Mouse (Mus musculus) gastrocnemius, adult 8-10 months (tissue): ENCODE results near the gene Gm17409. TPM values are rescaled to one million over a fixed set of nuclear protein-coding genes. Genes with fewer than 3 reads are reported as not detected.

Experiments used
- DNase-seq, 2 experiments: peaks; one replicate each; pipeline ENCODE4 v3.0.0; 2022; ENCODE audit warnings: low spot score in 2 of 2
- total RNA-seq, 4 experiments: library from RNA; stranded (reverse); gene quantifications; 2 replicates each; pipeline ENCODE4 v1.2.4; 2022

Gene Gm17409
- not detected for total RNA-seq

- DNase-seq = no peak
These were observed at the start of gene Gm17409 for GRCm38 (mm10) chr2:58469816-58470215. Gene Gm17409 (plus strand): TSS chr2:58470116.

- no peak for DNase-seq
These were observed 46.6 kb upstream of the Gm17409 start for GRCm38 (mm10) chr2:58423319-58423718.

GRCm38 (mm10) chr2:58425436-58426004, 44.4 kb upstream of the Gm17409 start:
- no peak for DNase-seq

GRCm38 (mm10) chr2:58432211-58432610, 37.7 kb upstream of the Gm17409 start:
- DNase-seq = no peak

DNA sequence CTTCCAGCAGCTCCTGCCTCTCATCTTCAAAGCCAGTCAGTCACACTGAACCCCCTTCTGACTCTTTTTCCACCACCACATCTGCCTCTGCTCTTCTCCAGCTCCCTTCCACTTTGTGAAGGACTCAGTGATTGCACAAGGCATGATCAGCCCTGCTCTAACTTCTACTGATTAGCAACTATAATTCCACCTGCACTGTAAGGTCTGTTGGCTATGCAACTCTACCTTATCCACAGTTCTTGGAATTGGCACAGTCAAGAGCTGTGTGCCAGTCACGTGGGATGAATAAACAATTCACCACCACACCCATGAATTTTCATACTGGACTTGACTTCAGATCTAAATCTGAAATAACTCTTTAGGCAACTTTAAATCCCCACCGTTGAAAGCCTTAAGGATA, 36.6 kb upstream of the Gm17409 start:
- DNase-seq = no peak

- DNase-seq = no peak
These were observed 35.5 kb upstream of the Gm17409 start for GRCm38 (mm10) chr2:58434438-58434837.

- no peak for DNase-seq
These were observed 34.4 kb upstream of the Gm17409 start for GRCm38 (mm10) chr2:58435507-58435906.

DNA sequence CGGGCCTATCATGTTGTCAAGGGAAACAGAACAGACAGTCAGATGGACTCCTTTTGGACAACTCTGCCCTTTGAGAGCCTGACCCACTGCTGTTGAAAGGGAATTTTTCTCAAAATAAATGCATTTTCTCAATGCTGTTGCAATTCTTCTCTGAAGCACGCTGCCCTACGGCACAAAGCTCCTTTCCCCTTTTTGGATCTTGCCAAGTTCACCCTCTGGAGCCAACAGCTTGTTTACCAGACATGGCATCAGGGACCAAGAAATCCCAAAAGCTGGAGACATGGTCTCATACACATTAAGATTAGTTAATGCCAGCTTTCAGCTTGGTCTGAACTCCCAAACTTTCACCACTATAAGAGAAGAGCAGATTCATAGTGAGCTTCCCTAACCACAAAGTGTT, 33.0 kb upstream of the Gm17409 start:
- DNase-seq = no peak

DNA sequence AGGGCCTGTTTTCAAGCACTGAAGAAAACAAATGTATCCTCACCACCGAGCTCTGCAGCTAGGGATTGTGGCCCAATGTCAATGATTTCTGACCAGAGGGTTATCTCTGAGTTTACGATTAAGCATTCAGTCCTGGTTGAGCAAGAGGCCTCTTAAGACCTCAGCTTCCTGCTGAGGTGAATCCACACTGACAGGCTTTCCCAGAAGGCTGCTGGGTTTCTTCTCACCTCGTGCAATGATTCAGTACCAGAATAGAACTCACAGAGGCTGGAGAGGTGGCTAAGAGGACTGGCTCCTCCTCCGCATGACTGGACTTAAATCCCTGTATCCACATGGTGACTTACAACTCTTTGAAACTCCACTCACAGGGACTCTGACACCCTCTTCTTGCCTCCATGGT, 26.8 kb upstream of the Gm17409 start:
- no peak for DNase-seq

DNA sequence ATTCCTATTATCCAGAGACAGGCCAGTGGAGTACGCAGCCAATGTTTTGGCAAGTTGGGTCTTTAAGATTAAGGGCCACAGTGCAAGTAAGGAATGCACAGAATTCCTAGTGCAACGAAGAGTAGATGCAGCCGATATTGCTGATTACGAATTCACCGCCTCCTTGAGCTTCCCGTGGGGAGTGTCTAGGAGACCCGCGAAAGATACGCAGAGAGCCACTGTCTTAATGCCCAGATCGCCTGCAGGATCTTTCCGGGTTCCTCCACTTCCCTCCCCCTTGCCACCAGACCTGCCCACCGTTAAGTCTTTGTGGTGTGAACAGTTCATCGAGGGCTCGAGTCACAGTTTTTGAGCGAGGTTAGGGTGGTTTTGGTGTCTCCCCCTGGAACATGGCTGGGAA, 22.9 kb upstream of the Gm17409 start:
- DNase-seq = no peak

GRCm38 (mm10) chr2:58454095-58454865, 15.6 kb upstream of the Gm17409 start:
- DNase-seq = no peak

- DNase-seq = no peak
These were observed 13.0 kb upstream of the Gm17409 start for GRCm38 (mm10) chr2:58456843-58457487.

GRCm38 (mm10) chr2:58457488-58457865, 12.4 kb upstream of the Gm17409 start:
- no peak for DNase-seq

GRCm38 (mm10) chr2:58458820-58459371, 11.0 kb upstream of the Gm17409 start:
- DNase-seq = no peak

DNA sequence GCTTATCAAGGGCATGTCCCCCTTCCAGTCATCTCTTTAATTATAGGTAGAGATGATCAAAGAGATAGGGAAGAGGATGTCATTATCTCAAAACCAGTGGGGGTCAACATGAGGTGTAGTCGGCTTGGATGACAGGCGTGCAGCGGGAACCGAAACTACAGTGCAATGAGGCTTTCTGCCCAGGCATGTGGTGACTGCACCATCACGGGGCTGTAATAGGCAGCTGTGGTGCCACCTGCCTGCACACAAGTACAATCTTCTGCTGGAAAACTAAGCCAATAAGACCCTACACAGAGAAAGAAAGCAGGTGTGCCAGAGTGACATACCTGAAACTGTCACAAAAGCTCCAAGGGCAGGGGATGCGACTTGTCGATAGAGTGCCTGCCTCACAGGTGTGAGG, 374 bp downstream of the Gm17409 start:
- no peak for DNase-seq

DNA sequence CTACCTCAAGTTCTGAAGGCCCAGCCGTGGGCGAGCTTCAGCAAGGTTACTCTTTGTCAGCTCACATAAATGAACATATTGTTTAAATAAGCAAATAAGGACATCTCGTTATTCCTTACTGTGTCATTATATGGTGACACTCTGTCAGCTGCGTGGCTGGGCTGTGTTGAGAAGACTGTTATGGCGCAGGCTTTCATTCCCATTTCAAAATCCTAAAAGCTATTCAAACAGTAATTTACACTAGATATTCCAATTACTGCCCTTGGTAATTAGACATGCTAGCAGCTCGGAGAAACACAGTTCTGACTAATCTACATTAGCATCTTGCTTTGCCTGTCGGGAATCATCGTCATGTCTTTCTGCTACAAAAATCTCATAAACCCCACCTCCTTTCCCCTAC, 5.7 kb downstream of the Gm17409 start:
- no peak for DNase-seq

DNA sequence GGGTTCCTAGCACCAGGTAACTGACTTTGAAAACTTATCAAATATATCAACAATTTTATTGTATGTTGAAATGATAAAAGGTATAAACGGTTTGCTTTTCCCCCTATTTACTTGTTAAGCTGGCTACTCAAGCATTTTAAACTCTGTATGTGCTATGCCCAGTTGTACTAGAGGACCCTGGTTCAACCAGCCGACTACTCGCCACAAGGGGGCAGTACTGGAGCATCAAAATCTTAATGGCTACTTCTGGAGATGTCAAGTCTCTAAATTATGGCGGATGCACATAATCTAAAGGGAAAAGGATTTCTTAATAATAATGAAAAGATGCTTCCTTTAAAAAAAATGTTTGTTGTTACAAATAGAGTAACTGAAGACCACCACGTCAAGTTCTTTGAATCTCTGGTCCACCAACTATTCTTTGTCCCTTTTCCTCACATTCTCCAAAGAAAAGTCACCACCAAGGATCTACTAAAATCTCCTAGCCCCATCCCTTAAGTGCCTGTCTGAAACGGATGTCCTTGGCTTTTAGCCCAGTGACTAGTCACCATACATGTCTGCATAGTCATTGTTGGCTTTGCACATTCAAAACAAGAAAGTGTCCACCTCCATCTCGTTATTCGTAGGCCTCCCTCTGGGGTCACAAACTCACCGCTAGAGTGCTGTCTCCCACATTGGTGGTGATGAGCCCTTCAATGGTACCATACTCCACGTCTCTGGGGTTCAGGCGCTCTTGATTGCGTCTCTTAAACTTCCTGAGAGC, 7.2 kb downstream of the Gm17409 start:
- DNase-seq = peak; percentile 71 to 76

DNA sequence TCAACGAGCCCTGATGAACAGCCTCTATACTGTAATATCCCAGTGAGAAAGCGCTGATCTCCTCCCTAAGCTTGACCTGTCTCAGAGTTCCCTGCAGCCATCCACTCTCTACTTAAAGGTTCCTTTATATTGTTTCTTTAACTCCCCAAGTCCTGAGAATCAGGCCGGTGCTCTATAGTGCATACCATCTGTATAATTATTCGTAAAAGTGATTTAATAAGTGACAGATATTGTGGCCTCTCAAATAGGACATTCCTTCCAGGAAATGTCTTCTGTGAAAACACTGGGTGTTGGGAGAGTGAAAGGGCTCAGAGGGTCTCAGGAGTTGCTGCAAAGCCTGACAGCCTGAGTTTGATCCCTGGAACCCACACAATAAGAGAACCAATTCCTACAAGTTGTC, 8.2 kb downstream of the Gm17409 start:
- DNase-seq = no peak

- DNase-seq = no peak
These were observed 9.6 kb downstream of the Gm17409 start for GRCm38 (mm10) chr2:58479536-58479935.

GRCm38 (mm10) chr2:58480764-58481163, 10.8 kb downstream of the Gm17409 start:
- DNase-seq = no peak

GRCm38 (mm10) chr2:58481450-58482100, 11.7 kb downstream of the Gm17409 start:
- no peak for DNase-seq
